Mouse (Mus musculus): ENCODE data around the gene AI481877. TPM values are rescaled to one million over a fixed set of nuclear protein-coding genes. Genes with fewer than 3 reads are reported as not detected.
A peak's percentile ranks its signal among the peaks of the same experiment; 100 is the strongest.

AI481877 gene
- total RNA-seq, 2 experiments from 2014 or later, result not detected

- DNase-seq, result peak in 1 of 2 experiments; percentile 9
- intact Hi-C loops (cut with DNase I), result loop anchor here (1.0 to 5.0 kb wide), 2 partner anchors 34 to 51 kb away; partner anchors contain the start of gene Gm20503
Measured at GRCm38 (mm10) chr4:59035786-59036350, 102.9 kb downstream of the AI481877 start.

- DNase-seq, result peak; percentile 81
- intact Hi-C loops (cut with DNase I), result loop anchor here (5.0 kb wide), 1 partner anchor 33 kb away; the partner anchor contains the start of gene Gm20503
Measured at GRCm38 (mm10) chr4:59034918-59035785, 103.6 kb downstream of the AI481877 start, which contains the start of gene Gng10. Gene Gng10 (plus strand): TSS chr4:59035088.

- intact Hi-C loops (cut with DNase I), result no loop called here
- DNase-seq, result no peak
Measured at GRCm38 (mm10) chr4:59034325-59034917, 104.4 kb downstream of the AI481877 start.

- DNase-seq, result no peak
- intact Hi-C loops (cut with DNase I), result no loop called here
Measured at GRCm38 (mm10) chr4:59016922-59017321, 121.9 kb downstream of the AI481877 start.

DNA sequence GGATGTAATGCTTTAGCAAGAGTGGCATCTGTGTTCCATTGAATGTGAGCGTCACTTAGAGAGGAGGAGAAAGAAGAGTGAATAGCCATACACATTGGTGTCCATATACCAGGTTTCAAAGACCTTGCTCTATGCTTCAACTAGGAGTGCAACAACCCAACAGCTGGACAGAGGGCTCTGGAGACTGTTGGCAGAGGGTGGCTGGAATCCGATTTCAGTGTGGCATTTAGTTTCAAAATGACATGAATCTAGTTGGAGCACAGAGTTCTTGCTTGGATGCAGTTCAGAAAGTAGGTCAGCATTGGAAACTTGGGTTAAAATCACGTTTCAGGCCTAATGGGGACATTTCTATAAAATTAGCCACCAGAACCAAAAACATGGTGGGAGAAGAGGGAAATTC is 123.6 kb downstream of the AI481877 start:
- intact Hi-C loops (cut with DNase I), result no loop called here

GRCm38 (mm10) chr4:59011446-59011845 is 127.3 kb downstream of the AI481877 start:
- intact Hi-C loops (cut with DNase I), result no loop called here
- no peak for DNase-seq

More for the DNA sequence above, 123.6 kb downstream of the AI481877 start:
- DNase-seq, result no peak

- intact Hi-C loops (cut with DNase I), result loop anchor here (10.0 kb wide), 1 partner anchor 555 kb away; no protein-coding TSS in a partner anchor
- no peak for DNase-seq
Measured at GRCm38 (mm10) chr4:59009696-59010095, 129.1 kb downstream of the AI481877 start.

GRCm38 (mm10) chr4:59009186-59009585 is 129.6 kb downstream of the AI481877 start:
- DNase-seq, result no peak
- intact Hi-C loops (cut with DNase I), result loop anchor here (10.0 kb wide), 1 partner anchor 556 kb away; no protein-coding TSS in a partner anchor

- DNase-seq, result no peak
- intact Hi-C loops (cut with DNase I), result loop anchor here (10.0 kb wide), 1 partner anchor 557 kb away; no protein-coding TSS in a partner anchor
Measured at GRCm38 (mm10) chr4:59007974-59008373, 130.8 kb downstream of the AI481877 start.

- intact Hi-C loops (cut with DNase I), result loop anchor here (10.0 kb wide), 1 partner anchor 558 kb away; no protein-coding TSS in a partner anchor
- DNase-seq, result no peak
Measured at GRCm38 (mm10) chr4:59007016-59007415, 131.8 kb downstream of the AI481877 start.

- intact Hi-C loops (cut with DNase I), result loop anchor here (10.0 kb wide), 1 partner anchor 559 kb away; no protein-coding TSS in a partner anchor
- DNase-seq, result no peak
Measured at GRCm38 (mm10) chr4:59006211-59006610, 132.6 kb downstream of the AI481877 start.

- intact Hi-C loops (cut with DNase I), result loop anchor here (5.0 to 10.0 kb wide), 3 partner anchors 33 to 561 kb away; partner anchors contain the start of genes Ecpas and Gng10
- DNase-seq, result no peak
Measured at GRCm38 (mm10) chr4:59003806-59004200, 135.0 kb downstream of the AI481877 start.

DNA sequence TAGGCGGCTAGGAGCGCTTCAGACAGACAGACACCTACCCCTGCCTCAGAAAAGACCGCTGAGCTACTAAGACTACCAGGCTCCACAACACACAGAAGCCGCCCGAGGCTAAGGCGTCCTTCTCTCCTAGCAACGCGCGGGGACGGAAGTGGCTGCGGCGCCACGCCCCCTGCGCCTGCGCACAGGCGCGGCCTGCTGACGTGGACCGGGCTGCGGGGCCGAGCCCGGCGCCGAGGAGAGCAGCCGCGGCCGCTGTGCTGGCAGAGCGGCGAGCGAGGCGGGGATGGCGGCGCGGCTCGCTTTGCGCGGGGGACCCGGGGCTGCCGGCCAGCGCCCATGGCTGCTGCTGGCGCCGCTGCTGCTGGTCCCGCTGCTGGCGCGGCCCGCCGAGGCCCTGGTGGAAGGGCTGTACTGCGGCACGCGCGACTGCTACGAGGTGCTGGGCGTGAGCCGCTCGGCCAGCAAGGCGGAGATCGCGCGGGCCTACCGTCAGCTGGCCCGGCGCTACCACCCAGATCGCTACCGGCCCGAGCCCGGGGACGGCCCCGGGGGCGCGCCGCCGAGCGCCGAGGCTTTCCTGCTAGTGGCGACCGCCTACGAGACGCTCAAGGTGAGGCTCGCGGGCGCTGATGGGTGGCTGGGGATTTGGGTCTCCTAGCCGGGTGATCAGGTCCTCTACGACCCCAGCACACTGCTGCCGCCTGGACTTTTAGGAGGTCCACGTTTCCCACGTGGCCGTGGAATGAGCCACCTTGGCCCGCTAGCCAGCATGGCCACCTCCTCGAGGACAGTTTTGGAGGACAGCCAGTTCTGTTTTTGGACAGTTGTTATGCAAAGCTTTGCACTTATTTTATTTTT is 135.6 kb downstream of the AI481877 start, which contains the start of gene Gm20503:
Gene Gm20503, plus strand, starts transcription at position 263 of the 858 bp plus-strand sequence.
- peak; percentile 95 to 96 for DNase-seq
- intact Hi-C loops (cut with DNase I), result loop anchor here (5.0 to 10.0 kb wide), 3 partner anchors 34 to 562 kb away; partner anchors contain the start of genes Ecpas and Gng10

- peak; percentile 13 to 36 for DNase-seq
- intact Hi-C loops (cut with DNase I), result loop anchor here (5.0 to 10.0 kb wide), 3 partner anchors 37 to 564 kb away; partner anchors contain the start of genes Ecpas and Gng10
Measured at GRCm38 (mm10) chr4:59000614-59001013, 138.2 kb downstream of the AI481877 start.

- DNase-seq, result peak; percentile 71 to 80
- intact Hi-C loops (cut with DNase I), result loop anchor here (1.0 to 10.0 kb wide), 4 partner anchors 14 to 565 kb away; partner anchors contain the start of genes Ecpas and Gng10
Measured at GRCm38 (mm10) chr4:58999686-59000085, 139.1 kb downstream of the AI481877 start.

- intact Hi-C loops (cut with DNase I), result loop anchor here (1.0 kb wide), 1 partner anchor 13 kb away; no protein-coding TSS in a partner anchor
- no peak for DNase-seq
Measured at GRCm38 (mm10) chr4:58998688-58999087, 140.1 kb downstream of the AI481877 start.

- intact Hi-C loops (cut with DNase I), result no loop called here
- no peak for DNase-seq
Measured at GRCm38 (mm10) chr4:58997081-58997480, 141.7 kb downstream of the AI481877 start.

GRCm38 (mm10) chr4:58995251-58995693 is 143.5 kb downstream of the AI481877 start:
- intact Hi-C loops (cut with DNase I), result no loop called here
- DNase-seq, result no peak

DNA sequence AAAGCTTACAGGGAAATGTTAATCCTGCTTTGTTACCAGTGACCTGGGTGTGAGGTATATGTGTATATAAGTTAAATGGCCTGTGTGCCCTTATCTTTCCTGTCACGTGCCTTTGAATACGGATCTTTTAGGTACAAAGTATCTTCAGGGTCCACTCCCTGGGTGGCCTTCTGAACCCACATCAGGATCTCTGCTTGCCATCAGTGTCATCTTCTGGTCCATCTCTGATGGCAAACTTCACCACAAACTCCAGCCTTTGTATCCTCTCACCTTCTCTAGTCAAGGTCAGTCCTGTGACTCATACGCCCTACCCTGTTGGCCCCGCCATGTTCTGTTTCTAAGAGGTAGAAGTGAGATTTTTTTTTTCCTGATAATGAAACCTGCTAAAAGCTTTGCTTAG is 144.0 kb downstream of the AI481877 start, which contains the start of gene Dnajc25:
Gene Dnajc25, plus strand, starts transcription at position 301 of the 400 bp plus-strand sequence.
- intact Hi-C loops (cut with DNase I), result no loop called here
- no peak for DNase-seq

All from heart, postnatal 14 days (tissue).